Mouse (Mus musculus) kidney, postnatal 0 days (tissue): ENCODE measurements around the gene Pcdh15. TPM values are rescaled to one million over a fixed set of nuclear protein-coding genes. Genes with fewer than 3 reads are reported as not detected.

Source experiments
- ATAC-seq: fragments of 200-750 bp; cut with Nextera tagmentation; replicated peaks from 2 replicates; pipeline ENCODE4 v1.8.0; 2017; ENCODE audit warnings: low read depth, moderate number of reproducible peaks, moderate TSS enrichment, moderate library complexity; ENCODE audit not compliant: low FRiP score
- DNase-seq: peaks from one replicate; pipeline ENCODE4 v3.0.0-alpha.2; 2016; ENCODE audit warnings: low spot score
- H3K27ac ChIP-seq: fragments of 300-500 bp; sonication (generic); 2 replicates; pipeline ENCODE4 v1.5.1; 2014; ENCODE audit warnings: mild to moderate bottlenecking
- H3K27me3 ChIP-seq: fragments of 300-500 bp; sonication (generic); 2 replicates; pipeline ENCODE4 v1.6.1; 2014; ENCODE audit warnings: low read length, mixed read lengths; ENCODE audit not compliant: insufficient read depth
- H3K36me3 ChIP-seq: fragments of 300-500 bp; sonication (generic); 2 replicates; pipeline ENCODE4 v1.6.1; 2014; ENCODE audit warnings: low read length, mixed read lengths; ENCODE audit not compliant: insufficient read depth
- H3K4me1 ChIP-seq: fragments of 300-500 bp; sonication (generic); replicated peaks from 2 replicates; pipeline ENCODE4 v1.6.1; 2014; ENCODE audit warnings: antibody characterized with exemption, low read length, mixed read lengths; ENCODE audit not compliant: insufficient read depth
- H3K4me2 ChIP-seq: fragments of 300-500 bp; sonication (generic); 2 replicates; pipeline ENCODE4 v1.6.1; 2014; ENCODE audit warnings: mild to moderate bottlenecking, low read length, moderate library complexity, mixed read lengths
- H3K4me3 ChIP-seq: fragments of 300-500 bp; sonication (generic); replicated peaks from 2 replicates; pipeline ENCODE4 v1.5.1; 2014; ENCODE audit warnings: low read depth, low read length
- H3K9ac ChIP-seq: fragments of 300-500 bp; sonication (generic); 2 replicates; pipeline ENCODE4 v1.6.1; 2014; ENCODE audit warnings: low read depth, low read length
- H3K9me3 ChIP-seq: fragments of 300-500 bp; sonication (generic); replicated peaks from 2 replicates; pipeline ENCODE4 v1.6.1; 2016; ENCODE audit warnings: low read length, inconsistent platforms, mixed read lengths
- CTCF ChIP-seq: IDR thresholded peaks from 2 replicates; pipeline ENCODE4 v1.5.1; 2016; ENCODE audit warnings: antibody characterized with exemption, low read depth, mild to moderate bottlenecking, moderate library complexity
- WGBS: fragments of 180-500 bp; shearing (Covaris S2); extraction: QIAGEN DNeasy Blood & Tissue Kit; methylation state at CpG from one replicate; pipeline ENCODE4 v1.1.7; 2014; 5-methylcytosine and 5-hydroxymethylcytosine counted together
- polyA plus RNA-seq: library from polyadenylated mRNA; unstranded; fragments of >200 nt; fragmentation: Nextera tagmentation; extraction: Ambion mirVana; gene quantifications from 2 replicates; pipeline ENCODE4 v1.2.1, GENCODE M21; 2015

Gene Pcdh15
- polyA plus RNA-seq, 1 experiment from 2014 or later = 0.33 TPM

DNA sequence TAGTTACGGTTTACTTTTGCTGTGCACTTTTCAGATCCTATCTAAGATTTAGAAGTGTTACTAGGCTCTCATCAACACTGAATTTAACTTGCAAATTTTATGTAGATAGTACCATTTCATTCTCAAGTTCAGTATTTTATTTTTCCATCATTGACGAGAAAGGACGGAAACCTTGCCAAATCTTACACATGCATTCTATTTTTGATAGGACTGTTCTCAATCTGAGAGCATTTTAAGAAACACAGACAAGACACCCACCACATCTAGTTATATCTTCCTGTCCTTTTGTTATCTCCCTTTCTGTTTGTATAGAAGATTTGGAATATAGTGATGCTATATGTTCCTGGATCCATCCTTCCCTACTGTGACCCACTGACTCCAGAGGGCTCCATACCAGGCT lies 332.2 kb downstream of the Pcdh15 start:
- H3K36me3 ChIP-seq = no peaks in the 10 kb centered on the region
- H3K4me1 ChIP-seq = no peaks in the 10 kb centered on the region
- no peak for TF ChIP-seq CTCF
- no peak overlapping the region for H3K4me3 ChIP-seq
- no peak overlapping the region for H3K4me2 ChIP-seq
- no peak for ATAC-seq
- DNase-seq = no peak
- no peaks in the 10 kb centered on the region for H3K9me3 ChIP-seq
- no peak overlapping the region for H3K9ac ChIP-seq
- H3K27ac ChIP-seq = no peak overlapping the region
- 88% methylated on average over 3 of the region's 3 CpGs for WGBS
- H3K27me3 ChIP-seq = no peaks in the 10 kb centered on the region

DNA sequence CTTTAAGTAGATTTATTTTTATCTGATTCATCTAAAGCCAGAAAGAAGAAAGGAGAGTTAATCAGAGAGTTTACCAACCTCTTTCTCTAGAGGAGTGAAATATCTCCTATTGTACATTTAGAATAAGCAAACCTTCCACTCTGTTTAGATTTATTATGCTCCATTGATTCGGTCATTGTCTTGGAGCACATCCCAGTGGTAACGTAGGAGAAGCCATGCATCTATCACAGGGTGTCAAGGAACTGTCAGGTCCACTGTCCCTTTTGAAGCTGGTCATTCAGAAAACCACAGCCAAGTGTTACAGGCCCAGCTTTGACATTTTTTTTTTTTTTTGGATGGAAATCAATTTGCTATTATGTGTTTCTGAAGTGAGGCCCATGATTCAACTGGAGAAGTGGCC lies 384.9 kb downstream of the Pcdh15 start:
- Histone ChIP-seq H3K27me3 (no peaks in the 10 kb centered on the region), H3K27ac (no peak overlapping the region), H3K4me2 (no peak overlapping the region), H3K4me3 (no peak overlapping the region), H3K9me3 (no peaks in the 10 kb centered on the region), H3K9ac (no peak overlapping the region), H3K4me1 (no peaks in the 10 kb centered on the region), H3K36me3 (no peaks in the 10 kb centered on the region)
- no peak for TF ChIP-seq CTCF
- peak; percentile 33 for DNase-seq
- 39% methylated on average over 2 of the region's 2 CpGs for WGBS
- ATAC-seq = no peak

DNA sequence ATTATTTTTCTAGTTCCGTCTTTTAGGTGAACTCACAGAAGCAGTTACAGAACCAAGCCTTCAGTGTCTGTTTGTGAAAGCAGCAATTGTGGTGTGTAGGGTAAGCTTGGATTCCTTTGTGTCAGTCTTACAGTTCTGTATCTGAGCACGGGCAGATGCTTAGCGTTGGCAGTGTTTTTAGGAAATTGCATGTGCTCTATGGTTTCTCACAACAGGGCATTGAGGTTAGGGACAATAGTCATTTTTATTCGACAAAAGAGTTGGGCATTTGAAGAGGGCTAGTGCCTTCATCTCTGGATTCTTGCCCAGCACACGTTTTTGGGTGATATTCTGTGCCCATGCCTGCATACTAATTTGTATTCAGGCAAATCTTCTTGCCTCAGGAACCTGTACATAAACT lies 392.5 kb downstream of the Pcdh15 start:
- no peak overlapping the region for H3K9ac ChIP-seq
- TF ChIP-seq CTCF = no peak
- no peaks in the 10 kb centered on the region for H3K9me3 ChIP-seq
- no peak for ATAC-seq
- H3K27me3 ChIP-seq = no peaks in the 10 kb centered on the region
- no peaks in the 10 kb centered on the region for H3K36me3 ChIP-seq
- H3K4me1 ChIP-seq = no peaks in the 10 kb centered on the region
- no peak for DNase-seq
- WGBS = 73% methylated on average over 5 of the region's 5 CpGs
- H3K4me3 ChIP-seq = no peak overlapping the region
- no peak overlapping the region for H3K27ac ChIP-seq
- no peak overlapping the region for H3K4me2 ChIP-seq

DNA sequence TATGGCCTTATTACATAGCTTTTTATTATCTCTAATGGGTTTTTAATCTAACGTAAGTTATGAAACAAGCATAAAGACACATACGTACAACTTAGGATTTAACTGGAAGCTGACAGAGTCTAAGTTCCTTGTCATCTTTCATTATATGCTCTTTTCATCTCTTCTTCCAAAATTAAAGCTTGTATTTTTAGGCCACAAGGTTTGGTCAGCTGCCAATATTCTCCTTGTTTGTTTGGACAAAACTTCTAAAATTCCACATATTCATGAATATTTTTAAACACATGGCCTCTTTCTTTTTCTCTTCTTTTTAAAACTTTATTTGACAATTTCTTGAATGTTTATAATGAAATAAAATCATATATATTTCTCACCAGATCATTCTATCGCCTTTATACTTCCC lies 415.7 kb downstream of the Pcdh15 start:
- H3K9ac ChIP-seq = no peak overlapping the region
- DNase-seq = no peak
- no peak for ATAC-seq
- 74% methylated on average over 3 of the region's 3 CpGs for WGBS
- H3K9me3 ChIP-seq = no peaks in the 10 kb centered on the region
- H3K4me2 ChIP-seq = no peak overlapping the region
- H3K36me3 ChIP-seq = no peaks in the 10 kb centered on the region
- TF ChIP-seq CTCF = no peak
- H3K27me3 ChIP-seq = no peaks in the 10 kb centered on the region
- no peak overlapping the region for H3K4me3 ChIP-seq
- H3K4me1 ChIP-seq = no peaks in the 10 kb centered on the region
- H3K27ac ChIP-seq = no peak overlapping the region

DNA sequence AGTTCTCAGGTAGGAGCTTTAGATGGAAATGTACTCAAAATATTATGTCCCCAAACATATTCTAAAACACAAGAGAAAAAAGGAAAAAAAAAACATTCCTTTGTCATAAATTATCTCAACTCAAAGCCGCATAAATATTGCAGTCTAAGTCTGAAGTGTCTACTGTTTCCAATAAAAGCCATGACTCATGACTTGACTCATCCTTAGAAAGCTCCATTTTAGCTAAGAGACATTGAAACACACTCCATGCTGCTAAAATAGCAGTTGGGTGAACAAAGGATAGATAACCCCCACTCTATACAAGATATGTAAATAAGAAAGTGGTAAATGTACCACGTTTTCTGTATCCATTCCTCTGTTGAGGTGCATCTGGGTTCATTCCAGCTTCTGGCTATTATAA lies 416.6 kb downstream of the Pcdh15 start:
- H3K4me2 ChIP-seq = no peak overlapping the region
- H3K36me3 ChIP-seq = no peaks in the 10 kb centered on the region
- no peaks in the 10 kb centered on the region for H3K27me3 ChIP-seq
- H3K4me3 ChIP-seq = no peak overlapping the region
- H3K4me1 ChIP-seq = no peaks in the 10 kb centered on the region
- no peak for TF ChIP-seq CTCF
- no peak overlapping the region for H3K9ac ChIP-seq
- 61% methylated on average over 2 of the region's 2 CpGs for WGBS
- H3K27ac ChIP-seq = no peak overlapping the region
- ATAC-seq (no peak), DNase-seq (no peak)
- H3K9me3 ChIP-seq = no peaks in the 10 kb centered on the region

DNA sequence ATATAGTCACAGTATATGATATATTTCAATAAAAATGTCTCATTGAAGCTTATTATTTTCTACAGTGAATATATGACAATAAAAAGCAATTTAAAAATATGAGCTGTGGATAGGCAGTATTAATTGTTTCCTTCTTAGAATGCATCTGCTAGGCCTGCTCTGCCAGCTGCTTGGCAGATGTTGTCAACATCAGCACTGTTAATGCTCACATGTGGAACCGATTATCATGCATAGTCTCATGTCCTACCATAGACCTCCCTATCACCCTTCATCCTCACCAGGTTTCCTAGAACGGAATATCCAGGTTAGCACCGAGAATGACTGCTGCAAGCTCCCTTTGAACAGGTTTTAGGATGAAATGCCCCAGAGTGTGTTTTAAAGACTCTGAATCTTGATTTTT lies 420.3 kb downstream of the Pcdh15 start:
- ATAC-seq (no peak), DNase-seq (no peak)
- no peak for TF ChIP-seq CTCF
- no peaks in the 10 kb centered on the region for H3K27me3 ChIP-seq
- WGBS = 81% methylated on average over 3 of the region's 3 CpGs
- H3K27ac ChIP-seq = no peak overlapping the region
- no peaks in the 10 kb centered on the region for H3K36me3 ChIP-seq
- no peaks in the 10 kb centered on the region for H3K9me3 ChIP-seq
- H3K9ac ChIP-seq = no peak overlapping the region
- H3K4me2 ChIP-seq = no peak overlapping the region
- H3K4me3 ChIP-seq = no peak overlapping the region
- no peaks in the 10 kb centered on the region for H3K4me1 ChIP-seq

DNA sequence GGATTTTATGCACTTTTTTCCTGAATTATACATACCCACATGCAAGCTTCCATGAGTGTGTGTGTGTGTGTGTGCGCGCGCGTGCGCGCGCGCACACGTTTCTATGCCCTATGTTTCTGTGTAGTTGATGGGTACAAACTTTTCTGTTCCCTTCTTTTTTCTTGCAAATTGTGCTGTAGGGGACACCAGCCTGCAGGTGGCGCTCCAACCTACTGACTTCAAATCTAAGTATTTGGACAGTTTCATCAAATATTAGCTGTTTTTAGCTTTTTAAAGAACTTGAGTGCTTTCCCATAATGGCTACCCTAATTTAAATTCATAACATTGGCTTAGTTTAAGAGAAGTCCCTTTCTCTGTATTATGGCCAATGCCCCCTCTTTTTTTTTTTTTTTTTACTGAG lies 453.7 kb downstream of the Pcdh15 start:
- no peak overlapping the region for H3K9ac ChIP-seq
- WGBS = 95% methylated on average over 10 of the region's 10 CpGs
- H3K4me3 ChIP-seq = no peak overlapping the region
- DNase-seq (no peak), ATAC-seq (no peak)
- no peak overlapping the region for H3K4me2 ChIP-seq
- H3K4me1 ChIP-seq = no peaks in the 10 kb centered on the region
- no peaks in the 10 kb centered on the region for H3K27me3 ChIP-seq
- H3K9me3 ChIP-seq = no peaks in the 10 kb centered on the region
- no peaks in the 10 kb centered on the region for H3K36me3 ChIP-seq
- no peak overlapping the region for H3K27ac ChIP-seq
- peak; percentile 33; the same call in 1 of the 2 replicates for TF ChIP-seq CTCF
